Mouse (Mus musculus) heart, embryonic 14.5 days (tissue): ENCODE data around the gene Rapgef3. TPM values are rescaled to one million over a fixed set of nuclear protein-coding genes. Genes with fewer than 3 reads are reported as not detected.
A peak's percentile ranks its signal among the peaks of the same experiment; 100 is the strongest.

Source experiments
- ATAC-seq: fragments of 200-750 bp; cut with Nextera tagmentation; 2 replicates; pipeline ENCODE4 v1.8.0; 2017; ENCODE audit warnings: low read depth, moderate TSS enrichment; ENCODE audit not compliant: insufficient number of reproducible peaks, insufficient read depth, low FRiP score
- H3K27ac ChIP-seq, 2 experiments: fragments of 200-500 bp in 1 of 2; fragments of 300-500 bp in 1 of 2; sonication (generic) in 1 of 2; replicated peaks in 1 of 2; 2 replicates each; pipeline ENCODE4 v1.5.1; 2012 to 2014; ENCODE audit warnings: low read depth in 2 of 2, low read length in 2 of 2, control low read depth in 1 of 2, mild to moderate bottlenecking in 1 of 2, mixed read lengths in 1 of 2; ENCODE audit not compliant: control insufficient read depth in 1 of 2, insufficient read depth in 1 of 2
- H3K27me3 ChIP-seq: fragments of 300-500 bp; sonication (generic); 2 replicates; pipeline ENCODE4 v1.6.1; 2014; ENCODE audit warnings: mild to moderate bottlenecking, low read length, control low read depth; ENCODE audit not compliant: control insufficient read depth, insufficient read depth
- H3K36me3 ChIP-seq: fragments of 300-500 bp; sonication (generic); 2 replicates; pipeline ENCODE4 v1.6.1; 2014; ENCODE audit warnings: mild to moderate bottlenecking, control low read depth, low read length, mixed read lengths; ENCODE audit not compliant: control insufficient read depth, insufficient read depth
- H3K4me1 ChIP-seq, 2 experiments: fragments of 200-500 bp in 1 of 2; fragments of 300-500 bp in 1 of 2; sonication (generic) in 1 of 2; 2 replicates each; pipeline ENCODE4 v1.6.1; 2012 to 2014; ENCODE audit warnings: low read length in 2 of 2, control low read depth in 1 of 2, mixed read lengths in 1 of 2; ENCODE audit not compliant: control insufficient read depth in 2 of 2, insufficient read depth in 2 of 2
- H3K4me2 ChIP-seq: fragments of 300-500 bp; sonication (generic); 2 replicates; pipeline ENCODE4 v1.6.1; 2014; ENCODE audit warnings: mild to moderate bottlenecking, low read length
- H3K4me3 ChIP-seq, 2 experiments: fragments of 200-500 bp in 1 of 2; fragments of 300-500 bp in 1 of 2; sonication (generic) in 1 of 2; 2 replicates each; pipeline ENCODE4 v1.5.1; 2012 to 2014; ENCODE audit warnings: low read length in 2 of 2, mild to moderate bottlenecking in 2 of 2, control low read depth in 1 of 2, low read depth in 1 of 2, moderate library complexity in 1 of 2; ENCODE audit not compliant: control insufficient read depth in 1 of 2, insufficient read depth in 1 of 2
- H3K9ac ChIP-seq: fragments of 300-500 bp; sonication (generic); 2 replicates; pipeline ENCODE4 v1.6.1; 2014; ENCODE audit warnings: mild to moderate bottlenecking, low read length
- H3K9me3 ChIP-seq: fragments of 300-500 bp; sonication (generic); 2 replicates; pipeline ENCODE4 v1.6.1; 2016; ENCODE audit warnings: low read length, control low read depth; ENCODE audit not compliant: control insufficient read depth
- WGBS: fragments of 180-500 bp; shearing (Covaris S2); extraction: QIAGEN DNeasy Blood & Tissue Kit; methylation state at CpG from one replicate; pipeline ENCODE4 v1.1.7; 2014; 5-methylcytosine and 5-hydroxymethylcytosine counted together
- polyA plus RNA-seq: library from polyadenylated mRNA; unstranded; fragments of >200 nt; fragmentation: Nextera tagmentation; extraction: Ambion mirVana; gene quantifications from 2 replicates; pipeline ENCODE4 v1.2.1, GENCODE M21; 2014

Rapgef3 gene
- polyA plus RNA-seq, 1 experiment from 2014 or later = 19.2 TPM

- no peak overlapping the region for H3K9ac ChIP-seq
- no peak for ATAC-seq
- peaks cover 46% of the 10 kb centered on the region for H3K36me3 ChIP-seq
- no peak overlapping the region for H3K4me3 ChIP-seq
- H3K4me1 ChIP-seq = peaks cover 26 to 35% of the 10 kb centered on the region in 2 experiments
- WGBS = 85% methylated on average over 9 of the region's 9 CpGs
- no peak overlapping the region for H3K27ac ChIP-seq
- H3K9me3 ChIP-seq = no peaks in the 10 kb centered on the region
- H3K4me2 ChIP-seq = no peak overlapping the region
- no peaks in the 10 kb centered on the region for H3K27me3 ChIP-seq
These were observed 43.5 kb upstream of the Rapgef3 start for GRCm38 (mm10) chr15:97811307-97811706.

- H3K4me1 ChIP-seq = peaks cover 26 to 35% of the 10 kb centered on the region in 2 experiments
- no peak overlapping the region for H3K27ac ChIP-seq
- H3K9me3 ChIP-seq = no peaks in the 10 kb centered on the region
- no peak overlapping the region for H3K4me3 ChIP-seq
- no peak overlapping the region for H3K4me2 ChIP-seq
- H3K36me3 ChIP-seq = peaks cover 51% of the 10 kb centered on the region
- H3K27me3 ChIP-seq = no peaks in the 10 kb centered on the region
- H3K9ac ChIP-seq = no peak overlapping the region
- WGBS = 85% methylated on average over 5 of the region's 5 CpGs
- no peak for ATAC-seq
These were observed 42.6 kb upstream of the Rapgef3 start for GRCm38 (mm10) chr15:97810399-97810798.

- no peak overlapping the region for H3K9ac ChIP-seq
- no peaks in the 10 kb centered on the region for H3K27me3 ChIP-seq
- no peak overlapping the region for H3K4me2 ChIP-seq
- no peak overlapping the region for H3K27ac ChIP-seq
- no peak overlapping the region for H3K4me3 ChIP-seq
- peaks cover 26 to 33% of the 10 kb centered on the region in 2 experiments for H3K4me1 ChIP-seq
- no peak for ATAC-seq
- H3K9me3 ChIP-seq = no peaks in the 10 kb centered on the region
- H3K36me3 ChIP-seq = peaks cover 55% of the 10 kb centered on the region
- WGBS = 86% methylated on average over 5 of the region's 5 CpGs
These were observed 42.2 kb upstream of the Rapgef3 start for GRCm38 (mm10) chr15:97809942-97810341.

- no peaks in the 10 kb centered on the region for H3K9me3 ChIP-seq
- H3K9ac ChIP-seq = no peak overlapping the region
- peaks cover 23 to 26% of the 10 kb centered on the region in 2 experiments for H3K4me1 ChIP-seq
- no peaks in the 10 kb centered on the region for H3K27me3 ChIP-seq
- ATAC-seq = no peak
- H3K36me3 ChIP-seq = peaks cover 60% of the 10 kb centered on the region
- WGBS = 78% methylated on average over 14 of the region's 14 CpGs
- H3K4me2 ChIP-seq = no peak overlapping the region
- H3K4me3 ChIP-seq = no peak overlapping the region
- no peak overlapping the region for H3K27ac ChIP-seq
These were observed 41.4 kb upstream of the Rapgef3 start for GRCm38 (mm10) chr15:97809206-97809605.

- Histone ChIP-seq H3K27ac (no peak overlapping the region), H3K36me3 (peaks cover 60% of the 10 kb centered on the region), H3K4me2 (no peak overlapping the region), H3K9me3 (no peaks in the 10 kb centered on the region), H3K9ac (no peak overlapping the region), H3K4me1 (peaks cover 18 to 19% of the 10 kb centered on the region in 2 experiments), H3K27me3 (no peaks in the 10 kb centered on the region), H3K4me3 (no peak overlapping the region)
- 84% methylated on average over 14 of the region's 14 CpGs for WGBS
- no peak for ATAC-seq
These were observed 40.8 kb upstream of the Rapgef3 start for GRCm38 (mm10) chr15:97808532-97808931.

- H3K27me3 ChIP-seq = no peaks in the 10 kb centered on the region
- no peak overlapping the region for H3K4me3 ChIP-seq
- no peak overlapping the region for H3K27ac ChIP-seq
- ATAC-seq = no peak
- H3K9ac ChIP-seq = no peak overlapping the region
- peaks cover 12% of the 10 kb centered on the region in 2 experiments for H3K4me1 ChIP-seq
- WGBS = 70% methylated on average over 12 of the region's 12 CpGs
- no peak overlapping the region for H3K4me2 ChIP-seq
- H3K9me3 ChIP-seq = no peaks in the 10 kb centered on the region
- H3K36me3 ChIP-seq = peaks cover 62% of the 10 kb centered on the region
These were observed 40.1 kb upstream of the Rapgef3 start for GRCm38 (mm10) chr15:97807867-97808266.

GRCm38 (mm10) chr15:97802575-97802974 is 34.8 kb upstream of the Rapgef3 start:
- Histone ChIP-seq H3K9ac (no peak overlapping the region; the same call in 1 of the 2 replicates), H3K4me1 (peaks cover 3 to 6% of the 10 kb centered on the region in 2 experiments; a peak in 1 of 4 replicates), H3K9me3 (no peaks in the 10 kb centered on the region), H3K36me3 (peaks cover 78% of the 10 kb centered on the region), H3K4me2 (no peak overlapping the region), H3K27me3 (no peaks in the 10 kb centered on the region), H3K27ac (no peak overlapping the region), H3K4me3 (peak overlapping the region in 1 of 2 experiments; percentile 0; a peak in 1 of 4 replicates)
- WGBS = 28% methylated on average over 13 of the region's 13 CpGs
- ATAC-seq = no peak

- Histone ChIP-seq H3K4me2 (no peak overlapping the region), H3K4me3 (no peak overlapping the region), H3K27ac (no peak overlapping the region), H3K27me3 (no peaks in the 10 kb centered on the region), H3K9ac (no peak overlapping the region), H3K36me3 (peaks cover 78% of the 10 kb centered on the region), H3K4me1 (peaks cover 3 to 6% of the 10 kb centered on the region in 2 experiments; a peak in 1 of 4 replicates), H3K9me3 (no peaks in the 10 kb centered on the region)
- no peak for ATAC-seq
- 77% methylated on average over 7 of the region's 7 CpGs for WGBS
These were observed 34.0 kb upstream of the Rapgef3 start for GRCm38 (mm10) chr15:97801811-97802210.
